Mouse (Mus musculus) liver, embryonic 14.5 days (tissue): ENCODE data around the gene Tnfsf13.

Source experiments
- CTCF ChIP-seq: IDR thresholded peaks from 2 replicates; pipeline ENCODE4 v1.5.1; 2016; ENCODE audit warnings: antibody characterized with exemption, low read depth, control low read depth
- EP300 ChIP-seq: IDR thresholded peaks from 2 replicates; pipeline ENCODE4 v1.6.1; 2016; ENCODE audit warnings: antibody characterized with exemption, low read depth

GRCm38 (mm10) chr11:69699595-69699994 lies 14.0 kb upstream of the Tnfsf13 start:
- TF ChIP-seq EP300 (no peak), CTCF (no peak)
